Mouse (Mus musculus) gastrocnemius, adult 18-20 months (tissue): ENCODE results near the gene Map7. TPM values are rescaled to one million over a fixed set of nuclear protein-coding genes. Genes with fewer than 3 reads are reported as not detected.

Source experiments
- DNase-seq: peaks from one replicate; pipeline ENCODE4 v3.0.0; 2021; ENCODE audit warnings: low spot score
- total RNA-seq, 2 experiments: library from RNA; stranded (reverse); gene quantifications; 2 replicates each; pipeline ENCODE4 v1.2.3; 2021

The Map7 gene
- total RNA-seq, 2 experiments from 2014 or later: 5.0 to 6.7 TPM

DNA sequence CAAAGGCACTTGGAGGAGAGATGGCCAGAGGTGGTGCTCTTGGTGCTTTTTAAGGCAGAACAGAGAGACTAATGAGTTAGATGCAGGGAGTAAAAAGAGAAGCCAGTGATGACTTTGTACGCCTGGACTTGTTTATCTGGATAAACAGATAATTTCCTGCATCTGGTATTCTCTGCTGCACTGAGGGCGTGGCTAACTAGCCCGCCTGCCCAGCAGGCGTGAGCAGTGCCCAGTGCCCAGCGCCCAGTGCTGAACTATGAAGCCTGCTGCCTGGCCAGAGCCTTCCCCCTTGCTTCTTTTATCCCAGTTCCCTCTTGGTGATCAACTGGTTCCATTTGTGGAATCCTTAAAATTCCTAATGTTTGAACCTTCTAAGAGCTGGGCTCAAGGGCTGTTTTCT, 81.8 kb downstream of the Map7 start:
- no peak for DNase-seq

DNA sequence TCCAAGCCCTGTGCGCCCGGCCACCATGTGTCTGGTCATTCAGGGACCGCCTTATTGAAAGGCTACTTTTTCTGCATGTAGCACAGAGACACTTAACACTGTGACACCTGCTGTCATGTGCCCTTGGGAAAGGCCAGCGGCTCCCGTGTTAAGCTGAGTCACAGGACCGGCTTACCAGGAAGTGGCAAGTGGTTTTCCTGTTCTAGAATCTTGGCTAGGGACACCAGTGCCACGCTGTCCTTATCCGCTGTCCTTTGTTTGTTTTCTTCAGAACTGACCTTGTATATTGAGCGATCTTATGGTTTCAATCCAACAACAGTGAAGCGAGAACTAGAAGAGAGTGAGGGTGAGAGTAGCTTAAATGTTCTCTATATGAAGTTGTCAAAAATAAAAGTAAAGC, 85.2 kb downstream of the Map7 start:
- DNase-seq: no peak

DNA sequence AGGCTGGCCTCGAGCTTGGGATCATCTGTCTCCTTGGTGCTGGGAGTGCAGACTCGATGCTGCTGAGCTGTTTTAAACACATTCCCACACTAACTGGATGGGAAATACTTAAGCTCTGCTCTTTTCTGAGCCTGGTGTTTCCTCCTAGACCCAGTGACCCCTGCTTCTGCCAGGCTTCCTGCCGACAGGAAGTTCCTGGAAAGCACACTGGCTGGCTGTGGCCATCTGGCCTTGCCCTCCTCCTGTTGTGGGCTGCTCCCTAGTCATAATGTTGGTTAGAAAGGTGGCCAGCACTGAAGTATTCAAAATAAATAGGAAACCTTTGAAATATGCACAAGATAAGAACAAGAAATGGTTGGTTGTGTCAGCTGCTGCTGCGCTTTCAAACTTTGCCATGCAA, 86.2 kb downstream of the Map7 start:
- no peak for DNase-seq

DNA sequence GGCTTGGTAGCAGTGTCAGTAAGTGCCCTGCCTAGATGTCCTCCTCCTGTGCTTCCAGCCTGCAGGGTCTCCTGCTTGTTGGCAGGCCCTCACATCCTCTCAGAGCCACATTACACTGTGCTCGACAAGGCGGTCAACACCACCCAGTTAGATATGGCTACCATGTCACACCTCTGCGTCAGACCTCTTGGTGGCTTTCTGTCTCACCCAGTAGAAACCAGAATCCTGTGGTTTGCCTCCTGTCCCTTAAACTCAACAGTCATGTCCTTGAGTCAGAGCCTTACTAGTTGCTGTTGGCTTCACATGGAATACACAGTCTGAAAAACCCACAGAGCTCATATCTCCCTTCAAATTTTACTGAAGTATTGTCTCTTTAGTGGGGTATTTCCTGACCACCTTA, 87.4 kb downstream of the Map7 start:
- DNase-seq: no peak

DNA sequence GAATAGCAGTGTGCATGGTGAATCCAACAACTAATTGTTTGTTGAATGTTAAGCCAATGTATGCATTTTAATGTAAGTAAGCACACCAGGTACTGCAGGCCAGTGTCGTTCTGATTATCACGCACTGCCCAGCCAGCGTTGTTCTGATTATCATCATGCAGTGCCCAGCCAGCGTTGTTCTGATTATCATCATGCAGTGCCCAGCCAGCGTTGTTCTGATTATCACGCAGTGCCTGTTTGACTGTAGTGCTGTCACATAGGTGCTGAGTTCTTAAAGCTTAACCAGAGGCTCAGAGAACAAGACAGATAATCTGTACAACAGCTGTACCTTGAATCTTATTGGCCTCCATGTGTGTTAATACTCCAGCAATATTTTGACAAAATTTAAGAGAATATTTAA, 88.0 kb downstream of the Map7 start:
- DNase-seq: no peak

DNA sequence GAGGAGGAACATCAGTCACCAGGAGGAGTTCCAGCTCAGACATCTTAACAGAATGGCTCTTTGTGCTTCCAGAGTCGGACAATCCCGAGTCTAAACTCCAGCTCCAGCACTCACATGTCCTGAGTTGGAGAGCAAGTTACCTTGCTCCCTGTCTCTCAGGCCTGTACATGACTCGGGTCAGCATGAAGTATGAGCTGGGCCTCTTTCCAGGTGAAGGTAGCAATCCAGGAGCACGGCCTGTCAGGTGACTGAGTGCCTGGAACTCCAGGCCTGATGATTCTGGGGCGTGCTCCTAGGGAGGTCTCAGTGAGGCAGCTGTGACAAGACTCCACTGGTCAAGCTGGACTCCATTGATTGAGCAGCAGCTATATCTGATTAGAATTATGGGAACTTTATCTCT, 90.0 kb downstream of the Map7 start:
- DNase-seq: no peak

DNA sequence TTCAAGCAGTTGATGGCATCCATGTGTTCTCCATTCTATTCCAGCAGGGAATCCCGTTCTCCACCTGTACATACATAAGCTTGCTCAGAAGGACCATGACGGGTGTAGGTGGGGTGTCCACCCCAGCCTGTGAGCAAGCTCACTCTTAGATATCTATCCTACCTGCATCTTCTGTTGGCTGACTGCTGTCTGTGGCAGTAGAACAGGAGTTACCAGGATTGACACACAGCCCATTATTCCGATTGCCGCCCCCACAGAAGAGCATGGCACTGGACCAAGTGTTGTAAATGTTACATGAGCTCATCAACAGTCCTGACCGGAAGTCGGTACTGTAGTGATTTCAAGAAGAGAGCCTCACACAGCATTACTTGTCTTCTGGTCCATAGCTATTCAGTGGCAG, 92.6 kb downstream of the Map7 start:
- DNase-seq: no peak

DNA sequence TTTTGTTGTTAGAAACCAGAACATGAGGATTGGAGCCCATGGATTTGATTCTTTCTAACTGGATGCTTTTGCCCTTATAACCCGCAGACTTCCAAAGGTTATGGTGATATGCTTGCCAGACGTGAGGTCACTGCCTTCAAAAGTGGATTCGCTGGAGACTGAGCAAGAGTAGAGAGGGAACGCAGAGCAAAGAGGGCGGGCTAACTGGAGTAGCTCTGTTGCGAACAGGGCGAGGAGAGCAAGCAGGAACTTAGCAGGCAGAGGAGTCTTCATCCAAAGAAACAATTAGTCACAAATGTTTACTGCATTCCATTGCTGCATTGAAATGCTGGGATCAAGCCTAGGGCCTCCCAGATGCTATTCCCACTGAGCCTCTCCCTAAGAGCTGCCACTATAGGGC, 95.0 kb downstream of the Map7 start:
- no peak for DNase-seq

DNA sequence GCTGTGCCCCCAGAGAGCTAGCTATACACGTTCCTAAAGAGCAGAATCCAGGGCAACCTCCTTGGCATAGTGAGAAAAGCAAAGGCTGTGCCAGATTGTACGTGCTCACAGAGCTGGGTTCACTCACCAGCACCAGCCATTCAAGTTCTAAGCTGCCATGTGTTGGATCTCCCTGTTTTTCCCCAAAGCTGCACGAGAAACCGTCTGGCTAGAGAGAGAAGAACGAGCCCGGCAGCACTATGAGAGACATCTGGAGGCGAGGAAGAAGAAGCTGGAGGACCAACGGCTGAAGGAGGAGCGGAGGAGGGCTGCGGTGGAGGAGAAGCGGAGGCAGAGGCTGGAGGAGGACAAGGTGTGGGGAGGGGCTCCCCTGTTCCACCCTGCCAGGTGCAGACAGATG, 96.8 kb downstream of the Map7 start:
- no peak for DNase-seq

DNA sequence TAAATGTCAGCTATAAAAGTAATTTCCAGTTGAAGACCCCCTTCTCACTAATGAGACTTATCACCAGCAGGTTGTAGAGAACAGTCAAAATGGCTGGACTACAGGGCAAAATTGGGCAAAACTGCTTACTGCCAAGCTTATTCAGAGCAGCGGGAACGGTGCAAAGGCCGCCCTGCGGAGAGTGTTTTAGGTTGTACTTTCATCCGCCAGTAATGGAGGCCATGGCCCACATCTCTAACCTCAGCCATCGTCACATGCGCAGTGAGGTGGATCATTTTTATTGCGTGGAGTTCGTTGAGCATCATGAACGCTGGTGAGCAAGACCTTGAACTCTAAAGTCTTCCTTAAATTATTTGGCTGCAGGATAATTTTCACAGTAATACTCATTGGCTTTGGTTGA, 100.8 kb downstream of the Map7 start:
- DNase-seq: no peak

DNA sequence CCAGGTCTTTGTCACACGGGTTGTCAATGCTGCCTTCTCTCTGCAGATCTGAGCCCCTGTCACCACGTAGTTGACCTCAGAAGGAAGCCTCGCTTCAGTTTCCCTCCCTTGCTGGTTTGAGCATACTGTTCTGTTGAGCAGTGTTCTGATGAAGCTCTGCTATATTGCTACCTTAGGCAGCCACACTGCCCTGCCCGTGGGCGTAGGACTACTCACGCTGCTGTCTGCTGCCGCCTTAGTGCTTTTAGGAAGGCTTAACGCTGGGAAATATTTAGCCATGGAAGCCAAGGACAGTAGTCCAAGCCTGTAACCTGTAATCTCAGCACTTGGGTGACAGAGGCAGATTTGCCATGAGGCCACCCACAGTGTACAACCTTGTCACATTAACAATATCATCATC, 107.3 kb downstream of the Map7 start:
- no peak for DNase-seq

DNA sequence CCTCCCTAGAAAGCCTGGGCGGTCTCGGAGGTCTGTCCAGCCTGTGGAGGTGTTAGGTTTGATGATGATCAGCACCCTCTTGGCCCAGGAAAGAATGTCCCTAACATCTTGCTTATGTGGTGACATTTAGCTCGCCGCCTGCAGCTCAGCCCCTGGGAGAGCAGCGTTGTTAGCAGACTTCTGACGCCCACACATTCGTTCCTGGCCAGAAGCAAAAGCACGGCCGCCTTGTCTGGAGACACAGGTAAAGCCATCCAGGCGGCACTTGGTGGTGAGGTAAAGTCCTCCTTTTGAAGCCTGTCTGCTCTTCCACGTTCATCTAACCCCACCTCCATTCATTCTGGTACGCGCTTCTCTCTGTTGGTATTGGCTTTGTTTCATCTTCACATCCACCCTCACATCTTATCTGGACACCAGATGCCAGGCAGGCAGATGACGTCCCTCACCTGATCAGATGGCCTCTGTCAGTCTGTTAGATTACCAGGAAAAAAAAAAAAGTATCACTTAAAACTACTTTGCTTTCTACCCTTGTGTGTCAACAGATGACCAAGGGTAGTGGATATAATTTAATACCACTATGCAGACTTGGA, 108.9 kb downstream of the Map7 start:
- DNase-seq: no peak

DNA sequence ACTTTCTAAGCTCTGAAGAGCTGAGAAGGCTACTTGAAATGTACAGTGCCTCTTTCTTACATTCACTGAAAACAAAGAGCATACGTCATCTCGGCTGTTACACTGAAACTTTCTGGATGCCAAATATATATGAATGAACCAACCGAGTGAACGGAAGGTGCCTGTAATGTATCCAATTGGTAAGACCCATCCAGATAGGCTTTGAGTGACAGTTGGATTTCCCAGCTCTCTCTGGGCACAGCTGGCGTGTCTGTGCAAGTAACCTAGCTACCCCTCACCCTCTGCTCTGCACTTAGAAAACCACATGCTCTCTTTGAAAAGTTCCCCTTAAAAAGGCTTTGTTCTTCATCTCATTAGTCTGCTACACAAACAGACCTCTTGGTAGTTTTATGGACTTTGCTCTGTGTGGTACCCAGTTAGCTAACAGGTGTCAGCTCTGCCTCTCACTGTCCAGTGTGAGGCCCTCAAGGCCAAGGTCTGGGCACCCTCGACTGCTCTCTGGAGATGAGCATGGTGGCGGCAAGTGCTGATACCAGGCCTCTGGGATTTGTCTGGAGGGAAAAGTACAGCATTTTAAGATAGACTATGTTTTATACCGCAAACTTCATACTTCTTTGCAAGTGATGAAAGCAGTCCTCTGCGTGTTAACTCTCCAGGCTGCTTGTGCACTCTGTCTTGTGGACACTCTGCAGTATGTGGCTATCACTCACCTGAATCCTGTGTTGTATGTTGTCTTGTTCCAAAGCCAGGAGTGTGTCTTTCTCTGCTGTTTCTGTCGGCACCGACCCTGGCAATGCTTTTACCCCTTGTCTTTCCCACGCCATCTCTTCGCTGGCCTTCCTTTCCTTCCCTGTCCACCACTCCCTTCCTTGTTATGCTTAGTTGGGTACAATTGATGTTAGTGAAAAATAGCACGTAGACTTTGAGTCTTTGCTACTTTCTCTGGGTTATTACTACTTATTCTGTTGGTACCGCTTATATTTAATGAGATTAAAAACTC, 109.8 kb downstream of the Map7 start:
- DNase-seq: no peak

DNA sequence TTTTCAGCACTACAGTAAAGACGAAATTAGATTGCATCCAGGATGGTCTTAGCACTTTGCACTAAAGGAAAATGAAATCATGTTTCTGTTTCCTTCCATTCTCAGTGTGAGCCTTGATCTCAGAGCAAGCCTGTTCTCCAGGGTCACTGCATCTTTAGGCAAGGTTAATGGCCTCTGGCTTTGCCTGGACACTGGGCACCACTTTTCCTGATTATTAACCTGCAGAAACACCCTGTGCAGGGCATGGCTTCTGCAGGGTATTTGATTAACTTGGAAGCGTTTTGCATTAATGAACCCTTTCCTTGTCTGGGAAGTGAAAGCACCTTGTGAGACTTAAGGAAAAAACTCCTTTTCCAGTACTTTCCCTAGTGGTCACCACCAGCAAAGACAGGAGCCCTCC, 111.2 kb downstream of the Map7 start:
- no peak for DNase-seq

DNA sequence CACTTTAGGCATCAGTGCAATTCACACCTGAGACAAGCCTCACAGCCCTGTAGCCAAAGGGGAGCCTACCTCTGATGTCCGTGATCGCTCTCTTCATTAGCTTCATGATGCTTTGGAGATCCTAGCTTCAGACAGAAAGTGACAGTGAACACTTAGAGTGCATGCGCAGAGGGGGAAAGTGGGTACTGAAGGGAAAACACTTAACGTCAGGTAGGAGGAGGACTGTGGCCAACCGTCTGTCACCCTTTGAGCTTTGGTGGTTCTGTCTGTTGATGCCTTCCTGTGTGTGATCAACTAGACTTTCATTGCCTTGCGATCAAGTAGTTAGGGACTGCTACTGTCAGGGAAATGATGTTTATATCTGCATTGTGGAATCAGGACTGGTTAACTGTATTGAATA, 114.6 kb downstream of the Map7 start:
- no peak for DNase-seq

DNA sequence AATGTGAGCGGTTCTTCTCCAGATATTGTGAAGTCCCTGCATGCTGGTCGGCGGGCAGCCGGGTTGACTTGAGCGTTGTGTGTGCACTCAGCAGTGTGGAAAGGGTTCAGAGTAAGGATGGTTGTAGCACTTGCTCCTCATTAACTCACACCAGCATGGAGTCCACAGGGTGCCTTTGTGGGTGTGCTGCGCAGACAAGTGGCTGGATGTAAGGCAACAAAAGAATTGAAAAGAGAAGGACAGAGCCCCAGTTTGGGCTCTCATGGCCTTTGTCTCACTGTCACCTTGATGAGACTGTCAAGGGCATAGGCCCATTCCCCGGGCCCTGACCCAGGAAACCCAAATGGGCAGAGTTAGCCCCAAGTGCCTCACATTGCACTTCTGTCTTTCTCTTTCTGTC, 116.2 kb downstream of the Map7 start:
- no peak for DNase-seq

DNA sequence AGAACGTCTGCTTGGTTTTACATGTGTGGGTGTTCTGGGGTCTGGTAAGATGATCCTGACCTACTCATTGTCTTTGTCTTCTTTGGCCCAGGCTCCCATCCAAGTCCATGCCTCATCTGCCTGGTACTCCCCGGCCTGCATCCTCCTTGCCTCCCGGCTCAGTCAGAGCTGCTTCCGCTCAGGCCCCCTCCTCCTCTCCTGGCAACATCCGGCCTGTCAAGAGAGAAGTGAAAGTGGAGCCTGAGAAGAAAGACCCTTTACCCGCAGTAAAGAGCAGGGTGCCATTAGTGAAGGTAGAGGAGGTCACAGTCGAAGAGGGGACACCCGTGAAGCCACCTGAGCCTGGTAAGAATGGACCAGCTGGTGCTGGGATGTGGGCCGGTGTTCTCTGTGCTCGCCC, 118.8 kb downstream of the Map7 start:
- DNase-seq: no peak

DNA sequence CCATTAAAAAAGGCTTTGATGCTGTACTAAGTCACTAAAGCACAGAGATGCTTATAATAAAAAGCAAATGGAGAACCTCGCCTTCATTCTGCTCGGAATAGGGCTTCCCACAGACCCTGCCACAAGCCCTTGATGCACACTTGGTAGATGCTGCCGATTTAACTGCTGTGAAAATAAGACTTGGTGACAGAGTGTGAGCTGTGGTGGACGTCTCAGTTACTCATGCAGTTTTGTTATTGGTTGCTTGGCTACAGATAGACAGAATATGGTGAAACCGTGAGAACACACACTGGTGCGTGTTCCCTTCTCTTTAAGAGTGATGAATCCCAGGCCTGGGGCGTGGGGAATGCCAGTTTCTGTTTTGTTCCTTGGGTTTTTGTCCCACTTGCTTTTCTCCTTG, 120.7 kb downstream of the Map7 start:
- no peak for DNase-seq

DNA sequence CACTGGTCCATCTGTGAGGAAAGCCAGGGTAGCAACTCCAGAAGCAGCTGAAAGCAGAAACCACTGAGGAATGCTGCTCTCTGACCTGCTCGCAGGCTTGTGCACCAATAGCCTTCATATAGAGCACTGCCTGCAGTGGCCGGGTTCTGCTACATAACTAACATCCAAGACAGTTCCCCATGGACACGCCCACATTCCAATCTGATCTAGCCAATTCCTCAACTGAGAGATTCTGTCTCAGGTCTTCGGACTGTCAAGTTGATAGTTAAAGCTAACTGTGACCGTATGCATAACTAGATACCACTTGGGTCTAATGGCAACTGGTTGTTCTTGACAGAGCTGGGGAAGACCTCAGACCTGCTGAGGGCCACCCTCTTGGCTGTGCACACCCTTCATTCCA, 124.1 kb downstream of the Map7 start:
- DNase-seq: peak; percentile 13

DNA sequence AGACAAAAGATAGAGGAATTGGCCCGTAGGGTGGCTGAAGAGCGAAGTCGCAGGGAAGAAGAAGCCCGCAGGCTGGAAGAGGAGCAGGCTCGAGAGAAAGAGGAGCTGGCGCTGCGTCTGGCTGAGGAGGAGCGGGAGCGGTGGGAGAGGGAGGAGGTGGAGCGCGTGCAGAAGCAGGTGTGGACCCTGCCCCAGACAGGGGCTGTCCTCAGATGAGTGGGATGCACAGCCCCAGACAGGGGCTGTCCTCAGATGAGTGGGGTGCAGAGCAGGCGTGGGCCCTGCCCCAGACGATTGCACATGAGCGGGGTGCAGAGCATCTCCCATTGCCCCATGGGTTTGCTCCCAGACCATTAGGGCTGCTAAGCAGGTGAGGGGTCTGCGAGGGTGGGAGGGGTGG, 125.0 kb downstream of the Map7 start:
- no peak for DNase-seq

DNA sequence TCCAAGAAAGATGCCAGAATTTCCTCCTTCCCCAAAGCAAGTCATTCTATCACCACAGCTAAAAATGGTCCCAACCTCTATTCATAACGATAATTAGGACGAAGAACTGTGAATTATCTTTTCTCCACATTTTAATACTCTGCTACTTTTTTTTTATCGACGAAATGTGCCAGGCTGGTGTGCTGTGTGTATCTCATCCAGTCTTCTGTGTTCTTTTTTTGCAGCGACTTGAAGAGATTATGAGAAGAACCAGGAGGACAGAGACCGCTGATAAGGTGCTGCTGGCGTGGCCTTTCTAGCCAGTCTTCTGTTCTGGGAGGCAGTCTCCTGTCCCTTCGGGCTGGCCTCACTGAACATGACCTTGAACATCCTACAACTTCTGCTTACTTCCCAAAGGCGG, 125.8 kb downstream of the Map7 start:
- no peak for DNase-seq

DNA sequence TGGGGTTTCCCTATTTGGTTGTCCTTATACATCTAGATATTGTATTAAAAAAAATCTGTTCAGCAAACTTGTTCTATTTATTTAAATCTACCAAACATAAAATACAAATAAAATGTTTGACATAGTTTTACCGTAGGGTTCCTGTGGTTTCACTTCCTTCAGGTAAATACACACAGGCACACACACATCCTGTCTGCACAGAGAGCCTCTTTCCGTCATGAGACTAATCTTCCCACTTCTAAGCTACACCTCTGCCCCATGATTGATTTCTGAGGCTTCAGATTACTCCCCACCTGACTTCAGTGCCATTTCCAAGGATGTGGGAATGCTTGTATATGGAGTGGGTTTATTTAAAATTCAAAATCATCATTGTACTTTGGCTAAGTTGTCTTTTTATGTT, 133.2 kb downstream of the Map7 start:
- no peak for DNase-seq

DNA sequence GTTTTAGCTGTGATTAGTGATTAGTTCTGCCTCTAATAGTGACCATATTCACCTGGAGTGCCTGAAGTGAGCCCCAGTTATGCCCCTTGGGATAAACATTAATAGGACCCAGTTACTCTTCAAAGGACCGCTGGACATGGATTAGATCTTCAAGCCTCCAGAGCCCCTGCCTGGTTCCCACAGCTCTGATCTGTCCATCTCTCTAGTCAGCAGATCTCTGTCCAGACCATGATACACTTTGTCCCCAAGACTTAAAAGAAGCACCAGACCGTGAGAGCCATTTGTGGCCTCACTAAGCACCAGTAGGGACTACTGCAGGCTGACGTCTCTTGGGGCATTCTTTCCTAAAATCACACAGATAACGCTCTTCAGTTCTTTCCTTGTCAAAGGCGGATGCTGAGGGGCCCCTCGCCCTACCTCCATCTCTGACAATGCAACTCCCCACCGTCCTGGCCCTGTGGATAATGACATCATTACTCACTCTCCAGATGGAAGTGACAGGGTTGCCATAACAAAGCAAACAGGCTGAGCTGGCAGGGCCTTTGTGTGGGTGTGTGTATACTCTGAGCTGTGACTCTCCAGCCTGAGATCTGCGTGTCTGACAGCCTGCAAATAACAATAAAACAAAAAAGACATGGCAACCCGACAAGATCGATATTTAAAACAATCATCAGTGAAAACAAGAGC, 137.2 kb downstream of the Map7 start:
- peak; percentile 17 for DNase-seq
